Mouse (Mus musculus) thymus, adult 2 months (tissue): ENCODE results near the gene Dnajc8. TPM values are rescaled to one million over a fixed set of nuclear protein-coding genes. Genes with fewer than 3 reads are reported as not detected.

Experiments used
- DNase-seq: peaks from one replicate; pipeline ENCODE4 v3.0.0; 2021
- H3K27ac ChIP-seq: fragments of 200-500 bp; 2 replicates; pipeline ENCODE4 v1.5.1; 2012; ENCODE audit warnings: low read length, control low read depth; ENCODE audit not compliant: control insufficient read depth, insufficient read depth
- H3K27me3 ChIP-seq: fragments of 200-500 bp; 2 replicates; pipeline ENCODE4 v1.6.1; 2012; ENCODE audit warnings: mild to moderate bottlenecking, low read length, moderate library complexity, mixed read lengths; ENCODE audit not compliant: control insufficient read depth, insufficient read depth
- H3K36me3 ChIP-seq: fragments of 200-500 bp; 2 replicates; pipeline ENCODE4 v1.6.1; 2012; ENCODE audit warnings: mild to moderate bottlenecking, low read length, moderate library complexity; ENCODE audit not compliant: control insufficient read depth, insufficient read depth
- H3K4me1 ChIP-seq: fragments of 200-500 bp; replicated peaks from 2 replicates; pipeline ENCODE4 v1.6.1; 2012; ENCODE audit warnings: low read length; ENCODE audit not compliant: control insufficient read depth, insufficient read depth
- H3K4me3 ChIP-seq: fragments of 200-500 bp; 2 replicates; pipeline ENCODE4 v1.5.1; 2012; ENCODE audit warnings: mild to moderate bottlenecking, low read length, control low read depth, moderate library complexity; ENCODE audit not compliant: control insufficient read depth, insufficient read depth
- CTCF ChIP-seq: fragments of 200-500 bp; IDR thresholded peaks from 2 replicates; pipeline ENCODE4 v1.5.1; 2012; ENCODE audit warnings: mild to moderate bottlenecking, control low read depth, low read length, moderate library complexity, borderline replicate concordance; ENCODE audit not compliant: control insufficient read depth, poor library complexity, insufficient read depth; ENCODE audit errors: extremely low read depth
- POLR2A ChIP-seq: fragments of 200-500 bp; IDR thresholded peaks from 2 replicates; pipeline ENCODE4 v1.6.1; 2012; ENCODE audit warnings: mild to moderate bottlenecking, low read length, control low read depth, moderate library complexity; ENCODE audit not compliant: control insufficient read depth, poor library complexity, insufficient read depth; ENCODE audit errors: extremely low read depth
- WGBS: fragments of 180-500 bp; shearing (Covaris S2); methylation state at CpG from one replicate; pipeline ENCODE4 v1.1.7; 2018; 5-methylcytosine and 5-hydroxymethylcytosine counted together
- polyA plus RNA-seq: library from polyadenylated mRNA; depleted of rRNA; stranded (reverse); fragments of >200 nt; gene quantifications from 2 replicates; pipeline ENCODE4 v1.2.3, GENCODE M21; 2012

Gene Dnajc8
- polyA plus RNA-seq, 1 experiment = 45.6 TPM

- Histone ChIP-seq H3K36me3 (peaks cover 8% of the 10 kb centered on the region; the same call in 1 of the 2 replicates), H3K4me3 (no peak overlapping the region), H3K4me1 (no peaks in the 10 kb centered on the region), H3K27me3 (no peaks in the 10 kb centered on the region), H3K27ac (no peak overlapping the region)
- no peak for DNase-seq
- TF ChIP-seq CTCF (no peak), POLR2A (no peak)
- 90% methylated on average over 10 of the region's 10 CpGs for WGBS
Measured at GRCm38 (mm10) chr4:132492178-132493060, 42.9 kb upstream of the Dnajc8 start.

- no peaks in the 10 kb centered on the region for H3K27me3 ChIP-seq
- H3K36me3 ChIP-seq = peaks cover 8% of the 10 kb centered on the region; the same call in 1 of the 2 replicates
- H3K4me1 ChIP-seq = no peaks in the 10 kb centered on the region
- no peak overlapping the region for H3K4me3 ChIP-seq
- no peak overlapping the region for H3K27ac ChIP-seq
- TF ChIP-seq CTCF = no peak
- 32% methylated on average over 20 of the region's 20 CpGs for WGBS
- no peak for DNase-seq
Measured at GRCm38 (mm10) chr4:132494271-132494918, 41.0 kb upstream of the Dnajc8 start.

- Histone ChIP-seq H3K4me1 (no peaks in the 10 kb centered on the region), H3K36me3 (peaks cover 7% of the 10 kb centered on the region; the same call in 1 of the 2 replicates), H3K27me3 (no peaks in the 10 kb centered on the region), H3K4me3 (no peak overlapping the region), H3K27ac (no peak overlapping the region)
- 96% methylated on average over 6 of the region's 6 CpGs for WGBS
- DNase-seq = no peak
- TF ChIP-seq CTCF (no peak), POLR2A (no peak)
Measured at GRCm38 (mm10) chr4:132501639-132502038, 33.7 kb upstream of the Dnajc8 start.

- 94% methylated on average over 11 of the region's 11 CpGs for WGBS
- H3K36me3 ChIP-seq = no peaks in the 10 kb centered on the region
- no peak for TF ChIP-seq POLR2A
- TF ChIP-seq CTCF = no peak
- no peak overlapping the region for H3K4me3 ChIP-seq
- H3K27ac ChIP-seq = no peak overlapping the region
- H3K4me1 ChIP-seq = no peaks in the 10 kb centered on the region
- H3K27me3 ChIP-seq = no peaks in the 10 kb centered on the region
- DNase-seq = no peak
Measured at GRCm38 (mm10) chr4:132503344-132503743, 32.0 kb upstream of the Dnajc8 start.

GRCm38 (mm10) chr4:132505034-132505738 lies 30.2 kb upstream of the Dnajc8 start:
- no peak for DNase-seq
- 64% methylated on average over 6 of the region's 6 CpGs for WGBS
- Histone ChIP-seq H3K27ac (no peak overlapping the region), H3K4me3 (no peak overlapping the region), H3K36me3 (no peaks in the 10 kb centered on the region), H3K27me3 (no peaks in the 10 kb centered on the region), H3K4me1 (peaks cover 6% of the 10 kb centered on the region)
- TF ChIP-seq POLR2A (no peak), CTCF (no peak)

- WGBS = 65% methylated on average over 10 of the region's 10 CpGs
- no peak for DNase-seq
- Histone ChIP-seq H3K27ac (no peak overlapping the region), H3K36me3 (no peaks in the 10 kb centered on the region), H3K27me3 (no peaks in the 10 kb centered on the region), H3K4me1 (peaks cover 10% of the 10 kb centered on the region), H3K4me3 (no peak overlapping the region)
- TF ChIP-seq POLR2A = no peak
Measured at GRCm38 (mm10) chr4:132505800-132506199, 29.6 kb upstream of the Dnajc8 start.
